Mouse (Mus musculus): ENCODE measurements around the gene Plagl2.
"Not testable (repeated sequence)": the region's sequence is repeated elsewhere in the genome, so short reads cannot be mapped to it uniquely, and the experiment has no call there.

Plagl2 gene

DNA sequence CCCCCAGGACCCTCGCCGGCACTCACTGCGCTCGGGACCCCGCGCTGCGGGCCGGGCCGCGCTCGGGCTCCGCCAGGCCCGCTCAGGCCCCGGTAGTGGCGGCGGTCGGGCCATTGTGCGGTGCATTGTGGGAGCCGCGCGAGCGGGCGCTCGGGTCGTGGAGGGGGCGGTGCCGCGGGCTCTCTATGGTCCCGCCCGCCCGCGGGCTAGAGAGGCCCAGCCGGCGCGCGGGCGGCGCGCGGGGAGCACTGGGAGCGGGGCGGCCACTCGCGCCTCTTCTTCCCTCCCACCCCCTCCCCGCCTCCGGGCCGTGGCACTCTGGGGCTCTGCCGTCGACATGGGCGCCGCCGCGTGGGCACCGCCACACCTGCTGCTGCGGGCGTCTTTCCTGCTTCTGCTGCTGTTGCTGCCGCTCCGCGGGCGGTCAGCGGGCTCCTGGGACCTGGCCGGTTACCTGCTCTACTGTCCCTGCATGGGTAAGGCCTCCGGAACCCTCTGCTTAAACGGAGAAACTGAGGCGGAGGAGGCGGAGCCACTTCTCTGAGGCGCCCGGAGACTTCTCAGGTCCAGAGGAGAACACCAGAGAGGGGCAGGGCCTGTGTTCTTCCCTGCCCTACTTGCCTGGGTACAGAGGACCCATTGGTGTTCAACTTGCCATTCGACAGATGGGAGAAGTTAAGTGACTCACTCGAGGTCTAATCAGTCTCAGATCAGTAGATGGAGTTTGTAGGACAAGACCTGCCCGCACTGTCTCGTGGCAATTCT lies at the start of gene Plagl2, which contains the start of gene Pofut1:
TSS of gene Plagl2 (minus strand) at position 177 of the 765 bp plus-strand sequence.
TSS of gene Pofut1 (plus strand) at position 284 of the 765 bp plus-strand sequence.
- DNase-seq: peak; percentile 91 to 94

DNA sequence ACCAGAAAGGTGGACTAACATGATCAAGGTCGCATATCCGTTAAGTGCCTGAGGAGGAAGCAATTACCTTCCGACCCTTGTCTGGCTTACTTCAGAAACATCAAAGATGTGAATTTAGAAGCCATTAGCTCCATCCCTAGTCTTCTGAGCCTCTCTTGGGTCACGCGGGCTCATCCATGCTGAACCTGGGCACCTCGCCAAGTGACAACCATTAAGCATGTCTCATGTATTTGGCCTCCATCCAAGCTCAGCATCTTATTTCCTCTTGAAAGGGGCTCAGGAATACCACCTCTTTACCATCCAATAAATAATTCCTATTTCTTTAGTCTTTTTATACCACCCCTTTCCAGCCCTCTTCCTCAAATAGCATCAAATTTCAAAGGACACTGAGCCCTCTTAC lies 46.6 kb upstream of the Plagl2 start:
- peak; percentile 70 to 78 for DNase-seq

DNA sequence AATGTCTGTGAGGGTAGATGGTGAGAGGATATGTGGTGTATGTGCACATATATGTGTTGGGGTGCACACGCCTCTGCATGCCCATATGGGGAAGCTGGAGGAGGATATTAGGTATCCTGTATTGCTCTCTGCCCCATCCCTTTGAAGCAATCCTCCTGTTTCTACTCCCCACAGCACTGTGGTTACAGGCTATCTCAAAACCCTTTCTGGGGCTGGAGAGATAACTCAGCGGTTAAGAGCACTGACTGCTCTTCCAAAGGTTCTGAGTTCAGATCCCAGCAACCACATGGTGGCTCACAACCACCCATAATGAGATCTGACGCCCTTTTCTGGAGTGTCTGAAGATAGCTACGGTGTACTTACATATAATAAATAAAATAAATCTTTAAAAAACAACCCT lies 45.3 kb upstream of the Plagl2 start:
- no peak for DNase-seq

DNA sequence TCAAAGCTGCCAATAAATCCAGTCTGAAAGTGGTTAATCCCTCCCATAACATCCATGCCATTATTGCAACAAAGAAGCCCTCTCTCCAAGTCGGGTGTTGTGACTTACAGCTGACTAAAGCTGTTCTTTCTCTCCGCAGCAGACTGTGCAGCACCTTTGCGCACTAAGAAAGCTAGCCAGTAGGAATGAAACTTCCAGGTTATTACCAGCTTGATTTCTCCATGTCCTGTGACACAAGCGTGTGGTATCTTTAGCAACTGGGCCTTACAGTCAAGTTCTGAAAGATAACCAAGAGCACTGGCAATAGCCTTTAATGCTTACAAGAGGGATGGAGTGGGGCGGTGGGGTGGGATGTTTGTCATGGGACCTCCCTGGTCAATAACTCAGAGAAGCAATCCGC lies 42.7 kb upstream of the Plagl2 start:
- DNase-seq: no peak

DNA sequence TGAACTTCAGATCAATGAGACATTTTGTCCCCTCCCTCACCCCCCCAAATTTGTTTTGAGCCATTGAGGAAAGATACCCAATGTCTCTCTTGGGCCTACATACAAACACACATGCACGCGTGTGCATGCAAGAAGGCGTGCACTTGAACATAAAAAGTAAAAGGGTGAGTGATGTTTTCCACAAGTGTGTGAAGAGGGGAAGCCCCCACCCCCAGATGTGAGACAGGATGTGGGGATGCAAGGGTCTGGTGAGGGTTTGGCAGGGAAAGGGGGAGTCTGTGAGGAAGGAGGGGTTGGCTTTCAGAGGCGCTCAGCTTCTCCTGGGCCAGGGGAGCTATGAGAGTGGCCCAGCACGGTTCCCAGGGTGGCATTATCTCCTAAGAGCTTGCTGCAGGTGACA lies 37.1 kb upstream of the Plagl2 start:
- no peak for DNase-seq

DNA sequence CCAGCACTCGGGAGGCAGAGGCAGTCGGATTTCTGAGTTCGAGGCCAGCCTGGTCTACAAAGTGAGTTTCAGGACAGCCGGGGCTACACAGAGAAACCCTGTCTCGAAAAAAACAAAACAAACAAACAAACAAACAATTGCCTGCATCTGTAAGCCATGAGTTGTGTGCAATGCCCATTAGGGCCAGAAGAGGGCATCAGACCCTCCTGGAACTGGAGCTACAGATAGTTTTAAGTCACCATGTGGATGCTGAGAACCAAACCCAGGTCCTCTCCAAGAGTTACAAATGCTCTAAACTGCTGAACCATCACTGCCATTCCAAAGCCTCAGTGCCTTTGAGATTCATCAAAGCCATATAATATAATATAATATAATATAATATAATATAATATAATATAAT lies 35.6 kb upstream of the Plagl2 start:
- not testable (repeated sequence) for DNase-seq

DNA sequence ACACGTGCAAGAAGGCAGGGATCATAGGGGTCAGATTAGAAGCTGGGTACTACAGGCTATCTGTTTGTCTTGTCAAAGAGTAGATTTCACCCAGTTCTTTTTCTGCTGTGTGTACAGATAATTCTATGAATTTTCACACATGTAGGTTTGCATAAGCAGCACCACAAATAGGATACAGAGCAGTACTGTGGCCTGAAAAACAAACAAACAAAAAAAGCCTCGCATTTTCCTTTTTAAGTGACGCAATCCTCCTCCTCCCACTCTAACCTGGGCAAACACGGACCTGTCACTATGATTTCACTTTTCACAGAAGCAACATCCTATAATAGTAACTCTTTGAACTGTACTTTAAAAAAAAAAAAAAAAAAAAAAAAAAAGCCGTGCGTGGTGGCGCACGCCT lies 35.2 kb upstream of the Plagl2 start:
- no peak for DNase-seq

DNA sequence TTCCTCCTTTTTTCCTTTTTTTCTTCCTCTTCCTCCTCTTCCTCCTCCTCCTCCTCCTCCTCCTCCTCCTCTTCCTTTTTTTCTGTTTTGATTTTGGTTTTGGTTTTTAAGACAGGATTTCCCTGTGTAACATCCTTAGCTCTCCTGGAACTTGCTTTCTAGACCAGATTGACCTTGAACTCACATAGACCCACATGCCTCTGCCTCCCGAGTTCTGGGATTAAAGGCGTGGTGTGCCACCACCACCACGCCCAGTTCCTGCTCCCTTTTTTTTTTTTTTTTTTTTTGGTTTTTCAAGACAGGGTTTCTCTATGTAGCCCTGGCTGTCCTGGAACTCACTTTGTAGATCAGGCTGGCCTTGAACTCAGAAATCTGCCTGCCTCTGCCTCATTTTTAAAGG lies 34.4 kb upstream of the Plagl2 start:
- not testable (repeated sequence) for DNase-seq

DNA sequence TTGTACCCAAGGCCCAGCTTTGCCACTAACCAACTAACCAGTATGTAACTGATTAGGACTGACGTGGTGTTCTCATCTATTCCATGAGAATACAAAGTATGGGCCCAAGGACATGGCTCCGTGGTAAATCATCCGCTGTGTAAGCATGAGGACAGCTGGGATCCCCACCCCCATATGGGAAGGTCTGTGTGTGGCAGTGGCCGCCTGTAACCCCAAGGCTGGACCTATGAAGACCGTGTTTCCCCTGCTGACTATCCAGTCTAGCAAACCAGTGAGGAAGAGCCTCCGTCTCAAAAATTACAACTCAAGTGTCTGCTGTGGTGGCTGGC lies 33.7 kb upstream of the Plagl2 start:
- DNase-seq: no peak

DNA sequence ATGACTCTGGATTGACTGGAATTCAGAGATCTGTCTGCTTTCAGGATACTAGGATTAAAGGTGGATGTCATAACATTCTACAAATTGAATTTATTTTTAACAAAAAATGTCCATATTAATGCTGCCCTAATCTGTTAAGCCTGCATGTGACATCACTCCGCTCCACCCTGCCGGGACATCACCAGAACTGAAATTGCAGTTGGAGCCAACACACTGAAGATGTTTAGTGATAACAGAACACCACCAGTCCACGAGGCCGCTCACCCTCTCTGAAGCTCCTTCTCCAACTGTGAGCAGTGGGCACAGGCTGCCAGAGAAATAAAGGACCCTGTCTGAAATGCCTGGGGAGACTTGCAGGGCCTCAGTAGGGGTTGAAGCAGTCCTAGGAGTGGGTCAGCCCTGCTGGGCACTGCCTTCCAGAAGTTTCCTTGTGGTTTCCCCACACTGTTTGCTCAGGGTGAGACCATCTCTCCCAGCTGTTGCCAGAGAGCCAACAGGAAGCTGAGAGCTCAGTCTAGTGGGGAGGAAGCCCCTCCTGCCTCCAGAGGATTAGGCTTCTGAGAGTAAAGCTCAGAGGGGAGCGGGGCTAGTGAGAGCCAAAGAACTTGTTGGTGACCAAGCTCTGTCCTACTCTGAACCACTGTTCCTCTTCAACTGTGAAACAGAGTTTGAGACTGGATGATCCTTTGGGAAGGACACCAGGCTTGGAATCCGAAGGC lies 33.1 kb upstream of the Plagl2 start:
- peak; percentile 29 to 45 for DNase-seq

DNA sequence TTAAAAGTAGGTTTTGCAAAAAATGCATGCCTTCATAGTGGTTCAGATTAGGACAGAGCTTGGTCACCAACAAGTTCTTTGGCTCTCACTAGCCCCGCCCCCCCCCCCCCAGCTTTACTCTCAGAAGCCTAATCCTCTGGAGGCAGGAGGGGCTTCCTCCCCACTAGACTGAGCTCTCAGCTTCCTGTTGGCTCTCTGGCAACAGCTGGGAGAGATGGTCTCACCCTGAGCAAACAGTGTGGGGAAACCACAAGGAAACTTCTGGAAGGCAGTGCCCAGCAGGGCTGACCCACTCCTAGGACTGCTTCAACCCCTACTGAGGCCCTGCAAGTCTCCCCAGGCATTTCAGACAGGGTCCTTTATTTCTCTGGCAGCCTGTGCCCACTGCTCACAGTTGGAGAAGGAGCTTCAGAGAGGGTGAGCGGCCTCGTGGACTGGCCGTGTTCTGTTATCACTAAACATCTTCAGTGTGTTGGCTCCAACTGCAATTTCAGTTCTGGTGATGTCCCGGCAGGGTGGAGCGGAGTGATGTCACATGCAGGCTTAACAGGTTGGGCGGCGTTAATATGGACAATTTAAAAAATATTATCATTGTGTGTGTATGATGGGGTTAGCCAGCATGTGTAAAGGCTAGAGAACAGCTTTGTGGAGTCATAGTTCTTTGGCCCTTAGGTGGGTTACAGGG lies 29.1 kb upstream of the Plagl2 start:
- DNase-seq: not testable (repeated sequence)

DNA sequence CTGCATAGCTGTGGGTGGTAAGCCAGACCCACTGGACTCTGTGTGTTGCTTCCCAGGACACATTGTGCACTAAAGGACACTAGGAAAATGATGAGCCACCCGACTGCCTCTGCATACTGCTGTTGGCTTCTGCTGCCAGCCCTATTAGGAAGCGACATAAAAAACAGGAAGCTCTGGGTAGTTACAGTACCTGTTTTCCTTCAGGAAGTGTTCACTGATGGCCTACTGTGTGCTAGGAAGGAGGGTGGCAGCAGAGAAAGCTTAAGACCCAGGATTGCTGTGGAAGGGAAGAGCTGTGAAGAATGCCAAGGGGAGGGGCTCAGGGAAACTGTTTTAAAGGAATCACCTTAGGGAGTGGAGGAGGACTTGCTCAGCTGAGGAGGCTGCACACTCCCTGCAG lies 26.1 kb upstream of the Plagl2 start:
- DNase-seq: no peak

DNA sequence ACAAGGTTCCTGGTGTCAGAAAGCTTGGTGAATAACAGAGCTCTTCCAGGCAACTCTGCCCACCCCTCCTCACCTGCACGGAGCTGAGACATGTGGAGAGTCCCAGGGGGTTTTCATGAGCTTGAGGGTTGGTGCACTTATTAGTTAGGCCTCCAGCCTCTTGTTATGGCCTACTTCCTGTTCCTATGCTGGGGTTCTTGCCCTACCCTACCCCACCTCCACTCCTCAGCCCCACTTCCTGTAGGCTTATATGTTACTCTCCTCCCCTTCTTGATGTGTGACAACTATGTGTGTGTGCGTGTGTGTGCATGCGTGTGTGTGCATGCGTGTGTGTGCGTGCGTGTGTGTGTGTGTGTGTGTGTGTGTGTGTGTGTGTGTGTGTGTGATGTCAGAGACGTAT lies 21.8 kb upstream of the Plagl2 start:
- no peak for DNase-seq

DNA sequence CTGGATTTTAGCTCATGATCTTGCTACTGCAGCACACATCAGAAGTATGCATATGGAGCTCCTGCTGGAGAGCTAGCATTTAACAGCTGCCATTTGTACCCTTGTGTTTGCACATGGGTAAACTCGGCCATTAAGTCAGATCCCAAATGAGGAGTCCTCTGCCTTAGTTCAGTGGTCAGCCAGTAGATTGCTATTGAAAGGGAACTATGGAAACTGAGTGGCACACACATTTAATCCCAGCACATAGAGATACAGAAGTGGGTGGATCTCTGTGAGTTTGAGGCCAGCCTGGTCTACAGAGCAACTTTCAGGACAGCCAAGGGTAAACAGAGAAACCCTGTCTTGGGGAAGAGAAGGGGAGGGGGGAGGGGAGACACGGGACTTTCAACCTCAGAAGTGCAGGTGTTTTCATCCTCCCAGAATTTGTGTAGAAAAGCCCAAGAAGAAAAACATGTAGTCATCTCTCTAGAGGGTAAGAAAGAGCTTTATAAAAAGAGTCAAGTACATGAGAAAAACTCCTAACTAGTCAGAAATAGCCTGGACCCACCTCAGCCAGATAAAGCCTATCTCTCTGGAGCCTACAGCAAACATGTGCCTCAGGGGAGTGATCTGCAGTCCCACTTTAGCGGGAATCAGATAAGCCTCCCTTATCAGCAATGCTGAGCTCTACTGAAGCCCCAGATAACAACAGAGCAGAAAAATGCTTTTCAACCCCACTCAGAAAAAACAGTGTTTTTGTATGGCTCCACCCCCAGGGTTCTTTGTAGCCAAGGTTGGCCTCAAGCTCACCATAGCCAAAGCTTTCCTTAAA lies 18.8 kb upstream of the Plagl2 start:
- no peak for DNase-seq

DNA sequence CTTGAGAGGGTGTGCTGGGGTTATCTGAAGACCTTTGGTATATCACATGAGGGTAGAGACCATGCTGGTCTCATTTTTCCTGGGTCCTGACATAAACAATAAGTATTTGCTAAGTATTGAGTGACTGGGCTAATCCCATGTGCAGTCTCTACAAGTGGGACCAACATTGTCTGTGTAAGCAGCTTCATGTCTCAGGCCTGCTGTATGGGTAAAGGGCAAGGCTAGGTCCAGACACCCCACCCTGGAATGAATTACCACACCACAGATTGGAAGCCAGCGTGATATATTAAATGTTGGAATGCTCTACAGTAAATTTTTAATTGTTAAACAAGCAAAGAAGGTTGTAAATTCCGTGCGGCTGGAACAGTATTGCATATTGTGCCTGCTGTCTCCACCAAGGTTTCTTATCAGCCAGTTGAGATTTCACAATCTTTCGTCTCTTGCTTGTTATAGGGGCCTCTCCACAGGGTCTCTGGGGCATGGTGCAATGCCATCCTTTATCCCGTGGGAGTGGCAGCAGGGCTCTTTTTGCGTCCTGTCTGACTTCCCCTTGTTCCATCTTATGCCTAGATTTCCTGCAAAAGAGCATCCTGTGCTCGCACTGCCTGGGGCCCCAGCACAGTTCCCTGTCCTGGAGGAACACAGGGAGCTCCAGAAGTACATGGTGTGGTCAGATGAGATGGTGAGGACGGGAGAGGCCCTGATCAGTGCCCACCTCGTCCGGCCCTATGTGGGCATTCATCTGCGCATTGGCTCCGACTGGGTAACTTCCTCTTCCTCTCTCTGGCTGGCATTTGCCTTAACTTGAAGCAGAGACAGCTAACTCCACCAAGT lies 18.0 kb upstream of the Plagl2 start:
- DNase-seq: no peak

DNA sequence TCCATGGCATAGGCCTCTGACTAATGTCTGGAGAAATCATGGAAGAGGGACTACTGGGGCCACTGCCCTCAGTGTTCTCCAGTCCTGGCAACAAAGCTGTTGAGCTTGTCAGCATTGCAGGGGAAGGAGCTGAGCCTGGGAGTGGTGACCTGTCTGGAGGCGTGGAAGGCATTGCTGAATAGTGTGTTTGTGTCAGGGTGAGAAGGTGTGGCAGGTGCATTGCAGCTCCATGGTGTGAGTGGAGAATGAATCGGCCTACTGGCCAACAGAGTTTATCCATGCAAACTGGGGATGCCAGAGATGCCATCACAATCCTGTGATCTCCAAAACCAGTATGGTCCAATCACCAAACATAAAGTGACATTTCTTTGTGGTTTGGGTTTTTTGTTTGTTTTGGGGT lies 15.4 kb upstream of the Plagl2 start:
- DNase-seq: no peak

DNA sequence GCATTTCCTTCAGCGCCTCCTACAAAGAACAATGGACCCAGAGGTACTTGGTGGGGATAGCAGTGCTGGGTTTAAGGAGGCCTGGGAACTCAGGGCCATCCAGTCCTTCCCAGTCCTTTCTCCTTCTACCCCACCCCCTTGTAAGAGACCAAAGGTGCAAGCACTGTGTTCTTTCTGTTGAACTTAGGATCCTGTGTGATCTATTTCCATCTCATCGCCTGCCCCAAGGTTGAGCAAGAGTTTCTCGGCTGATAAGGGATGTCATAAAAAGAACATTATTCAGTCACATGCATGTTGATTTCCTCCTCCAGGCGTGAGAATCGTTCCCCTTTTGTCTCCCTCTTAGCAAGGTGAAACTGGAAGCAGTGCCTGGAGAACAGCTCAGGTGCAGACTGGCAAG lies 8.5 kb upstream of the Plagl2 start:
- DNase-seq: no peak

DNA sequence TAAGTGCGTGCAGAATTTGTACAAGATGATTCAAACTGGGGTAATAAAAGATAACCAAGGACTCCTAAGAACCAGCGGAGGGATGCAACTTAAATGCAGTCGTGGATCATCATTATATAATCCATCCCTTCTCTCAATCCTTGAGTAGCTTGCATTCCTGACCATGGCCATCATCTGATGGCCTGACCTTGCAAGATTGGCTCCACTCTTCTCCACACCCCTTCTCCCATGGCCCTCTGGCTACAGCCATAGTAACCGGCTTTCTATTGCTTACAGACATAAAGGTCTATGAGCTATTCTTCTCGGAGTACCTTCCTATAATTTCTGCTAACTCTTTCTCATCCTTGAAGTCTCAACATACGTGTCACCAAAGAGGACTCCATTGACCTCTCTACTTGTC lies 930 bp upstream of the Plagl2 start:
- DNase-seq: no peak

DNA sequence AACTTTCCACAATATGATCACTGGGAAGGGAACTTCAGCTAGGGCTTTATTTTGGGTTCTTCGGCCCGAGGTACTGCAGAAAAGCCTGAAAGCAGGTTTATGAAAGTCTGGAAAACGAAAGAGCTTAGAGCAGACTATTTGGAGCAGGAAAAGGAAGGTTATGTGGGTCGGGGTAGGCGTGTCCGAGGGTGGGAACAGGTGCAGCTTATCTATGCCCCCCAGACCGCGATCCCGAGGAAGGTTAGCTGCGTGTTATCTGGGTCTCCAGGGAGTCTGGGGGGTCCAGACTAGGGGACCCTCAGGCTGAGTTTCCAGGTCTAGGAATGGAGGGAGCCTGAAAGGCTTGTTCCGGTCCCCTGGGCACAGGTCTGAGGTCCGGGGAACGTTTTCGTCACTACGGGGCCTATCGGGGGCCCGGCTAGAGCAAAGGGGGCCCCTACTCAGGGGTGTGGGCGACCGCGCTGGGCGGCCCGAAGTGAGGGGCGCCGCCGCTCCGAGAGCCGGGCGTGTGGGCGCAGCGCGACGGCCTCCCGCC lies 458 bp downstream of the Plagl2 start:
- peak in 1 of 2 experiments; percentile 28 for DNase-seq

DNA sequence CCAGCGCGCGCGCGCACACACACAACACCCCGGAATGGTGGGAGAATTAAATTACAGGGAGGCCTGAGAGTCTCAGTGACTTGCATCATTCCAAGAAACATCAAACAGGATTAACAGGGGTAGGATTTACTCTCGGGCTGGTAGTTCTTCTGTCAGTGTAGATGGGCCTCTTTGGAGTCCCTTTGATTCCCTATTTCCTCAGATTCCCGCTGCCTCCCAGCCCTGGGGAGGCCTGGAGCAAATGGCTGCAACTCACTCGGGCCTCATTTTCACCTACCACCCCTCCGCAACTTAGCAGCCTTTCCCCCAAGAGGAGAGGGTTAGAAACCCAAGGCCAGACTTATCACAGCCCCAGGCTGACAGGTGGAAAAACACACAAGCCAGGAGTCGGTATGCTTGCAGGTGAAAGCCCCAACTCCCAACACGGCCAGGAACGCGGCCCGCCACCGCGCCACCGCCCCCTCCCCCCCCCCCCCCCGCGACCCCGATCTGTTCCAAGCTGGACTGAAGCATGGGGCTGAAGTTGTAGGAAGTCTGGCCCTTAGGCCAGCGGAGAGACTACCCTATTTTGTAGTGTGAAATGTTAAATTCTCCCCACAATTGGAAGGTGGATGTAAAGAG lies 1.3 kb downstream of the Plagl2 start:
- peak; percentile 17 to 43 for DNase-seq

All from kidney, postnatal 4 days (tissue).